Mouse (Mus musculus) CH12.LX (cell line): ENCODE measurements around the gene Mettl27. TPM values are rescaled to one million over a fixed set of nuclear protein-coding genes. Genes with fewer than 3 reads are reported as not detected.

Source experiments
- DNase-seq: peaks from one replicate; pipeline ENCODE4 v3.0.0-alpha.2; 2013; ENCODE audit errors: extremely low read depth
- H3K27ac ChIP-seq: 2 replicates; pipeline ENCODE4 v1.5.1; 2012; ENCODE audit warnings: low read depth, mild to moderate bottlenecking, control low read depth, moderate library complexity; ENCODE audit not compliant: insufficient read depth
- H3K27me3 ChIP-seq: replicated peaks from 2 replicates; pipeline ENCODE3; 2012; ENCODE audit warnings: inconsistent platforms
- H3K36me3 ChIP-seq, 2 experiments: replicated peaks in 1 of 2; 2 replicates each; pipeline versions ENCODE3 to v1.6.1; 2012; ENCODE audit warnings: inconsistent platforms in 1 of 2, low read length in 1 of 2, mild to moderate bottlenecking in 1 of 2, mixed read lengths in 1 of 2, moderate library complexity in 1 of 2; ENCODE audit not compliant: control insufficient read depth in 1 of 2, insufficient read depth in 1 of 2
- H3K4me1 ChIP-seq, 2 experiments: 2 replicates each; pipeline ENCODE4 v1.6.1; 2012; ENCODE audit warnings: inconsistent platforms in 1 of 2, moderate library complexity in 1 of 2; ENCODE audit not compliant: insufficient read depth in 2 of 2, control insufficient read depth in 1 of 2
- H3K4me2 ChIP-seq: 2 replicates; pipeline ENCODE4 v1.6.1; 2012; ENCODE audit warnings: low read depth, mild to moderate bottlenecking, control low read depth; ENCODE audit not compliant: poor library complexity, insufficient read depth, severe bottlenecking
- H3K4me3 ChIP-seq, 3 experiments: fragments of 150-350 bp in 1 of 3; sonication (generic) in 1 of 3; replicated peaks in 1 of 3; 2 replicates each; pipeline versions ENCODE3 to v1.5.1; 2011 to 2012; ENCODE audit warnings: low read depth in 2 of 3, low read length in 2 of 3, mild to moderate bottlenecking in 2 of 3, moderate library complexity in 2 of 3, control low read depth in 1 of 3, improper control_type of control experiment in 1 of 3, inconsistent platforms in 1 of 3, mixed read lengths in 1 of 3; ENCODE audit not compliant: poor library complexity in 1 of 3
- H3K79me2 ChIP-seq: replicated peaks from 2 replicates; pipeline ENCODE4 v1.6.1; 2012; ENCODE audit warnings: mild to moderate bottlenecking, moderate library complexity; ENCODE audit not compliant: control insufficient read depth, poor library complexity, insufficient read depth, severe bottlenecking; ENCODE audit errors: extremely low read depth
- H3K9ac ChIP-seq: 2 replicates; pipeline ENCODE4 v1.6.1; 2012; ENCODE audit warnings: low read depth, mild to moderate bottlenecking, control low read depth, moderate library complexity; ENCODE audit not compliant: insufficient read depth
- H3K9me3 ChIP-seq: replicated peaks from 2 replicates; pipeline ENCODE3; 2012; ENCODE audit warnings: low read length, inconsistent platforms, mixed read lengths
- ELF1 ChIP-seq: IDR thresholded peaks from 2 replicates; pipeline ENCODE4 v1.6.1; 2014; ENCODE audit warnings: low read depth, mild to moderate bottlenecking, inconsistent platforms, low read length, improper control_type of control experiment
- EP300 ChIP-seq: IDR thresholded peaks from 2 replicates; pipeline ENCODE4 v1.6.1; 2011; ENCODE audit warnings: low read length, improper control_type of control experiment
- ETS1 ChIP-seq: conservative IDR thresholded peaks from 2 replicates; pipeline ENCODE4 v1.6.1; 2012; ENCODE audit warnings: low read depth, mild to moderate bottlenecking, inconsistent platforms, low read length, improper control_type of control experiment, moderate library complexity
- GABPA ChIP-seq: IDR thresholded peaks from 2 replicates; pipeline ENCODE4 v1.6.1; 2012; ENCODE audit warnings: low read depth, low read length, improper control_type of control experiment, inconsistent platforms; ENCODE audit not compliant: insufficient replicate concordance
- JUN ChIP-seq: IDR thresholded peaks from 2 replicates; pipeline ENCODE4 v1.6.1; 2011; ENCODE audit warnings: low read depth, mild to moderate bottlenecking, low read length, improper control_type of control experiment, moderate library complexity; ENCODE audit not compliant: insufficient read depth
- JUND ChIP-seq: conservative IDR thresholded peaks from 2 replicates; pipeline ENCODE4 v1.6.1; 2011; ENCODE audit warnings: low read depth, low read length, improper control_type of control experiment
- MEF2A ChIP-seq: IDR thresholded peaks from 2 replicates; pipeline ENCODE4 v1.6.1; 2014; ENCODE audit warnings: low read depth, mild to moderate bottlenecking, inconsistent platforms, low read length, improper control_type of control experiment, borderline replicate concordance
- NELFE ChIP-seq: IDR thresholded peaks from 2 replicates; pipeline ENCODE4 v1.6.1; 2011; ENCODE audit warnings: low read depth, low read length, improper control_type of control experiment
- RCOR1 ChIP-seq: conservative IDR thresholded peaks from 2 replicates; pipeline ENCODE4 v1.6.1; 2012; ENCODE audit warnings: low read depth, mild to moderate bottlenecking, inconsistent platforms, low read length, improper control_type of control experiment
- SMC3 ChIP-seq: IDR thresholded peaks from 2 replicates; pipeline ENCODE4 v1.6.1; 2011; ENCODE audit warnings: low read depth, low read length, improper control_type of control experiment
- UBTF ChIP-seq: IDR thresholded peaks from 2 replicates; pipeline ENCODE4 v1.6.1; 2012; ENCODE audit warnings: low read depth, mild to moderate bottlenecking, inconsistent platforms, low read length, improper control_type of control experiment, moderate library complexity
- USF1 ChIP-seq: IDR thresholded peaks from 2 replicates; pipeline ENCODE4 v1.6.1; 2014; ENCODE audit warnings: low read depth, mild to moderate bottlenecking, inconsistent platforms, low read length, improper control_type of control experiment
- ZC3H11A ChIP-seq: IDR thresholded peaks from 2 replicates; pipeline ENCODE4 v1.6.1; 2012; ENCODE audit warnings: low read depth, mild to moderate bottlenecking, inconsistent platforms, low read length, improper control_type of control experiment
- ZKSCAN1 ChIP-seq: IDR thresholded peaks from 2 replicates; pipeline ENCODE4 v1.6.1; 2012; ENCODE audit warnings: low read depth, inconsistent platforms, low read length, improper control_type of control experiment, borderline replicate concordance
- dilution Hi-C: fragments of 300-500 bp; cut with MboI; formaldehyde crosslinking; loops from 2 replicates; pipeline ENCODE4 v1.14.3; 2020; ENCODE audit warnings: low sequenced_read_pairs; ENCODE audit not compliant: extremely low pct_unique_long_range_greater_than_20kb, extremely low pct_ligation_motif_present
- in situ Hi-C: fragments of 300-500 bp; cut with MboI; formaldehyde crosslinking; loops from 3 replicates; pipeline ENCODE4 v1.14.3; 2019; ENCODE audit warnings: low sequenced_read_pairs, low pct_ligation_motif_present, low pct_unique_long_range_greater_than_20kb, mixed read lengths
- polyA plus RNA-seq: library from polyadenylated mRNA; unstranded; fragments of >175 nt; gene quantifications from 2 replicates; pipeline ENCODE4 v1.2.1, GENCODE M21; 2012; ENCODE audit warnings: low read depth; ENCODE audit not compliant: insufficient read length
- total RNA-seq, 2 experiments: library from RNA; depleted of rRNA; stranded (reverse); fragments of 300-350 nt in 1 of 2; fragments of >200 nt in 1 of 2; gene quantifications; 2 replicates each; pipeline ENCODE4 v1.2.3; 2012 to 2014

Mettl27 gene
- total and polyA plus RNA-seq, 3 experiments: 0.73 to 1.9 (median 0.93) TPM

GRCm38 (mm10) chr5:134941472-134942209 is 9.5 kb downstream of the Mettl27 start:
- Histone ChIP-seq H3K4me2 (no peak overlapping the region), H3K9ac (no peak overlapping the region), H3K36me3 (no peaks in the 10 kb centered on the region), H3K27ac (no peak overlapping the region), H3K9me3 (peaks cover 2% of the 10 kb centered on the region), H3K79me2 (no peaks in the 10 kb centered on the region), H3K4me3 (no peak overlapping the region), H3K4me1 (peaks cover 8 to 34% of the 10 kb centered on the region in 2 experiments; a peak in 3 of 4 replicates), H3K27me3 (peaks cover 3% of the 10 kb centered on the region)
- in situ Hi-C loops (no loop called here), dilution Hi-C loops (no loop called here)
- no peak for TF ChIP-seq JUND
- TF ChIP-seq ZKSCAN1: no peak
- no peak for TF ChIP-seq NELFE
- TF ChIP-seq ELF1: no peak
- no peak for TF ChIP-seq USF1
- TF ChIP-seq ZC3H11A: no peak
- TF ChIP-seq ETS1: no peak
- TF ChIP-seq UBTF: no peak
- no peak for TF ChIP-seq RCOR1
- TF ChIP-seq GABPA: no peak
- TF ChIP-seq SMC3: no peak
- DNase-seq: no peak

- dilution Hi-C loops (no loop called here), in situ Hi-C loops (no loop called here)
- Histone ChIP-seq H3K4me2 (no peak overlapping the region), H3K9me3 (peaks cover 2% of the 10 kb centered on the region), H3K27ac (no peak overlapping the region), H3K9ac (no peak overlapping the region), H3K4me1 (peaks cover 12 to 39% of the 10 kb centered on the region in 2 experiments; a peak in 3 of 4 replicates), H3K27me3 (peaks cover 5% of the 10 kb centered on the region), H3K36me3 (no peaks in the 10 kb centered on the region)
- DNase-seq: no peak
- TF ChIP-seq MEF2A (peak; percentile 78), ZKSCAN1 (no peak), UBTF (no peak), EP300 (no peak), JUN (peak; percentile 41; the same call in 1 of the 2 replicates), ETS1 (no peak)
- TF ChIP-seq, all 38 proteins: peak for 2
- Histone ChIP-seq H3K79me2 (no peaks in the 10 kb centered on the region), H3K4me3 (no peak overlapping the region)
These were observed 10.6 kb downstream of the Mettl27 start for GRCm38 (mm10) chr5:134942740-134943139.
